Mouse (Mus musculus): ENCODE measurements around the gene Chrdl2.

DNA sequence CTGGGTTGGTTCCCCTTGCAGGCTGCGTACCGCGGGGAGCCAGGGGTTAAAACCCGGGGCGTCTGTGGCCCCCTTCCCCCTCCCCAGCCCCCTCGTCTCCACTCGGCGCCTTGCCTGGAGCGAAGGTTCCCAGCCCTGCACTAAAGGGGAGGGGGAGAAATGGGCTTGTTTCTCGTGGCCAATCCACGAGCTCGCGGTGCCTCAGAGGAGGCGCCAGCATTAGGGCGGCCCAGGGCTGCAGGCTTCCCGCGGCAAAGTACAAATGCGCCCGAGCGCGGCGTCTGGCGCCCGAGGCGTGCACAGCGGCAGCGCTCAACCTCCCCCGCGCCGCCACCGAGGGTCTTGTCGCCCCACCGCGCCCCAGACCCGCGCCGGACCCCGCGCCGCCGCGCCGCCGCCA is at the start of gene Chrdl2:
- no peak for TF ChIP-seq EP300 (IDR thresholded peaks at IDR 0.05; ENCODE audit: insufficient read depth, low read depth, low read length)
- no peak for TF ChIP-seq POLR2A (IDR thresholded peaks at IDR 0.05; ENCODE audit: insufficient read depth, low read depth, low read length)
- TF ChIP-seq CTCF (IDR thresholded peaks at IDR 0.05): no peak

Data from heart, adult 2 months (tissue).